Mouse (Mus musculus) brown adipose tissue, adult 24 weeks (tissue): ENCODE results near the gene Eif4g3. TPM values are rescaled to one million over a fixed set of nuclear protein-coding genes. Genes with fewer than 3 reads are reported as not detected.

Experiments used
- H3K27ac ChIP-seq: fragments of 200-500 bp; replicated peaks from 2 replicates; pipeline ENCODE4 v1.5.1; 2012; ENCODE audit warnings: low read depth, mild to moderate bottlenecking, low read length
- H3K4me1 ChIP-seq: fragments of 200-500 bp; 2 replicates; pipeline ENCODE4 v1.6.1; 2012; ENCODE audit warnings: low read length, mixed read lengths; ENCODE audit not compliant: control insufficient read depth, insufficient read depth, insufficient read length
- H3K4me3 ChIP-seq: fragments of 200-500 bp; 2 replicates; pipeline ENCODE4 v1.5.1; 2012; ENCODE audit warnings: low read depth, mild to moderate bottlenecking, low read length, moderate library complexity; ENCODE audit not compliant: insufficient read depth
- polyA plus RNA-seq: library from polyadenylated mRNA; stranded (reverse); fragments of >200 nt; gene quantifications from 2 replicates; pipeline ENCODE4 v1.2.4, GENCODE M21; 2012; ENCODE audit not compliant: missing spikeins, insufficient read depth, insufficient read length

Eif4g3 gene
- polyA plus RNA-seq, 1 experiment = 18.6 TPM

- no peaks in the 10 kb centered on the region for H3K4me1 ChIP-seq
- H3K27ac ChIP-seq = no peak overlapping the region
- H3K4me3 ChIP-seq = no peak overlapping the region
Observed at GRCm38 (mm10) chr4:138149977-138150376, 157.2 kb downstream of the Eif4g3 start.

- Histone ChIP-seq H3K27ac (no peak overlapping the region), H3K4me1 (no peaks in the 10 kb centered on the region), H3K4me3 (no peak overlapping the region)
Observed at GRCm38 (mm10) chr4:138151226-138151625, 158.4 kb downstream of the Eif4g3 start.

- Histone ChIP-seq H3K27ac (no peak overlapping the region), H3K4me1 (no peaks in the 10 kb centered on the region), H3K4me3 (no peak overlapping the region)
Observed at GRCm38 (mm10) chr4:138153980-138154379, 161.2 kb downstream of the Eif4g3 start.

GRCm38 (mm10) chr4:138160918-138161317, 168.1 kb downstream of the Eif4g3 start:
- H3K4me1 ChIP-seq = no peaks in the 10 kb centered on the region
- no peak overlapping the region for H3K27ac ChIP-seq
- no peak overlapping the region for H3K4me3 ChIP-seq

- Histone ChIP-seq H3K27ac (no peak overlapping the region), H3K4me1 (no peaks in the 10 kb centered on the region)
Observed at GRCm38 (mm10) chr4:138161550-138161949, 168.7 kb downstream of the Eif4g3 start.

GRCm38 (mm10) chr4:138163836-138164235, 171.0 kb downstream of the Eif4g3 start:
- Histone ChIP-seq H3K4me1 (no peaks in the 10 kb centered on the region), H3K27ac (no peak overlapping the region), H3K4me3 (no peak overlapping the region)

More at GRCm38 (mm10) chr4:138161550-138161949, 168.7 kb downstream of the Eif4g3 start:
- H3K4me3 ChIP-seq = no peak overlapping the region

GRCm38 (mm10) chr4:138164860-138165259, 172.0 kb downstream of the Eif4g3 start:
- Histone ChIP-seq H3K4me1 (no peaks in the 10 kb centered on the region), H3K27ac (no peak overlapping the region), H3K4me3 (no peak overlapping the region)

GRCm38 (mm10) chr4:138166519-138166918, 173.7 kb downstream of the Eif4g3 start:
- H3K4me3 ChIP-seq = no peak overlapping the region
- H3K4me1 ChIP-seq = no peaks in the 10 kb centered on the region
- no peak overlapping the region for H3K27ac ChIP-seq

GRCm38 (mm10) chr4:138168162-138168561, 175.3 kb downstream of the Eif4g3 start:
- H3K4me3 ChIP-seq = no peak overlapping the region
- no peaks in the 10 kb centered on the region for H3K4me1 ChIP-seq
- no peak overlapping the region for H3K27ac ChIP-seq

GRCm38 (mm10) chr4:138169420-138169819, 176.6 kb downstream of the Eif4g3 start:
- no peaks in the 10 kb centered on the region for H3K4me1 ChIP-seq
- H3K27ac ChIP-seq = no peak overlapping the region
- H3K4me3 ChIP-seq = no peak overlapping the region

- Histone ChIP-seq H3K4me3 (no peak overlapping the region), H3K4me1 (no peaks in the 10 kb centered on the region), H3K27ac (no peak overlapping the region)
Observed at GRCm38 (mm10) chr4:138172686-138173085, 179.9 kb downstream of the Eif4g3 start.

- Histone ChIP-seq H3K4me1 (no peaks in the 10 kb centered on the region), H3K4me3 (no peak overlapping the region)
Observed at GRCm38 (mm10) chr4:138179391-138179790, 186.6 kb downstream of the Eif4g3 start.

GRCm38 (mm10) chr4:138180719-138181118, 187.9 kb downstream of the Eif4g3 start:
- Histone ChIP-seq H3K4me3 (no peak overlapping the region), H3K27ac (no peak overlapping the region), H3K4me1 (no peaks in the 10 kb centered on the region)

More at GRCm38 (mm10) chr4:138179391-138179790, 186.6 kb downstream of the Eif4g3 start:
- H3K27ac ChIP-seq = no peak overlapping the region

GRCm38 (mm10) chr4:138184056-138184455, 191.2 kb downstream of the Eif4g3 start:
- Histone ChIP-seq H3K4me3 (no peak overlapping the region), H3K27ac (no peak overlapping the region), H3K4me1 (no peaks in the 10 kb centered on the region)

- no peak overlapping the region for H3K27ac ChIP-seq
Observed at GRCm38 (mm10) chr4:138184573-138184981, 191.8 kb downstream of the Eif4g3 start.

GRCm38 (mm10) chr4:138185961-138186360, 193.1 kb downstream of the Eif4g3 start:
- Histone ChIP-seq H3K4me1 (no peaks in the 10 kb centered on the region), H3K4me3 (no peak overlapping the region), H3K27ac (no peak overlapping the region)

More at GRCm38 (mm10) chr4:138184573-138184981, 191.8 kb downstream of the Eif4g3 start:
- Histone ChIP-seq H3K4me3 (no peak overlapping the region), H3K4me1 (no peaks in the 10 kb centered on the region)

- Histone ChIP-seq H3K27ac (no peak overlapping the region), H3K4me1 (no peaks in the 10 kb centered on the region), H3K4me3 (no peak overlapping the region)
Observed at GRCm38 (mm10) chr4:138187995-138188394, 195.2 kb downstream of the Eif4g3 start.
